Mouse (Mus musculus): ENCODE data around the gene Gm49380. TPM values are rescaled to one million over a fixed set of nuclear protein-coding genes. Genes with fewer than 3 reads are reported as not detected.
"Not testable (repeated sequence)": the region's sequence is repeated elsewhere in the genome, so short reads cannot be mapped to it uniquely, and the experiment has no call there.

Gm49380 gene
- total RNA-seq, 2 experiments from 2014 or later, result 0.10 to 0.12 TPM

DNA sequence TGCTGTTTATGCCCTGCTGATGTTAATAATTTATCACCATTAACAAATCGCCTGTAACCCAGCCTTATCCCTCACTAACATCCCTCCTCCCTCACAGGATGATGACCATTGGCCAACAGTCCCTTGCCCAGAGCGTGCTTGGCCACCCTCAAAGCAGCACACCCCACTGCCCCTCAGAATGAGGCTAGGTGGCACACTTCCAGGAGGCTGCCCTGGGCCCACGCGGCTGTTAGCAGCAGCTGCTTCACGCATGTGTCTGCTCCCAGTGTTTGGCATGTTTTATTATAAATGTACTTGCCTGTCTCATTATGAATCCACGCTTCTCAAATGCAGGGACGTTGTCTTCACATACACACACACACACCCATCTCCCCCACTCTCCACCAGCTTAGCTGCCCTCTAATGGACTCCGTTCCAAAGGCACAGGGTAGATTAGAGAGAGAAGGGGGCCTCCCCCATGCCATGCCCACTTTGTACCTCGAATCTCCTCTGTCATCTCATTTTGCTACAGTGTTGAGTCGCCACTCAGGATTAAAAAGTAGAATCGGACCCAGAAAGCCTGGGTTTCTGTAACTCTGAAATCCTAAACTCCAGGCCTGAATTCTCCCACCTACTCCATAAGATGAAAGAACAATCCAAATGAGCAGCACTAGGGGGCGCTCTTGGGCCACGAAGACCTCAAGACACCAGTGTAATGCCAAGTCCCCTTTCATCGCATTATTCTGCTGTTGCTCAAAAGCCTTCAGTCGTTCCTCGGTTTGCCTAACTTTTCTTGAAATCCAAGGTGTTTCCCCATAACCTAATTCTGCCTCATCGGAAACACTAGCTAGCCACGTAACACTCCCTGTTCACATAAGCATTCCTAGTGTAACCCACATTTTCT, 12.5 kb upstream of the Gm49380 start:
- intact Hi-C loops (cut with DNase I), result loop anchor here (1.0 to 5.0 kb wide), 3 partner anchors 57 to 267 kb away; no protein-coding TSS in a partner anchor
- DNase-seq, result peak; percentile 90 to 95

DNA sequence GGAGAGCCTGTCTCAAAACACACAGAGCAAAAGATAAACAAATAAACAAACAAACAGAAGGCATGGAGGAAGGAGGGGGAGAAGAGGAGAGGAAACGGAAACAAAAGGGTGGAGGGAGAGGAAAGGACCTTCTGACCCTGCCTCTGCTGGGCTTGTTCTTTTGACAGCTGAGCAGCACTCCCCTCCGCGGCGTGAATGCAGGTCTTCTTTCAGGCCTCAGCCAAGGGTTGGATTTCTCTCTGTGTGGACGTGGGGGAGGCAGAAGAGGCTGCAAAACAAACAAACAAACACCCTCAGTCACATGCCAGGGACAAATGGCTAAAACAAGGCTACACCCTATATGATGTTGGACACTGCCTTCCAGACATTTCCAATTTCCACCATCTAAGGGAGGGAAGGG, 11.7 kb upstream of the Gm49380 start:
- intact Hi-C loops (cut with DNase I), result loop anchor here (5.0 kb wide), 2 partner anchors 57 to 267 kb away; no protein-coding TSS in a partner anchor
- no peak for DNase-seq

DNA sequence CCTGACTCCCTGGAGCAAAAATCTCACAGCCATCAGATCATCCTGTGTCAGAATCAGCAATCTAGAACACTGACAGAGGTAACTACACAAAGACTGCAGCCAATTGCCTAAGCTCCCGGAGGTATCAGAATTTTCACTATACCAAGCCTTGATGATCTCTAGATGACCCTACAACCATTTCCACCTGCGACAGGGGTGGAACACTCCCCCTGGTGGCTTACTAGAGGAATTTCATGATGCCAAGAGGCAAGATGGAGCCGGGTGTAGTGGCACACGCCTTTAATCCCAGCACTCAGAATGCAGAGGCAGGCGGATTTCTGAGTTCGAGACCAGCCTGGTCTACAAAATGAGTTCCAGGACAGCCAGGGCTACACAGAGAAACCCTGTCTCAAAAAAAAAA, 11.0 kb upstream of the Gm49380 start:
- DNase-seq, result no peak
- intact Hi-C loops (cut with DNase I), result no loop called here

DNA sequence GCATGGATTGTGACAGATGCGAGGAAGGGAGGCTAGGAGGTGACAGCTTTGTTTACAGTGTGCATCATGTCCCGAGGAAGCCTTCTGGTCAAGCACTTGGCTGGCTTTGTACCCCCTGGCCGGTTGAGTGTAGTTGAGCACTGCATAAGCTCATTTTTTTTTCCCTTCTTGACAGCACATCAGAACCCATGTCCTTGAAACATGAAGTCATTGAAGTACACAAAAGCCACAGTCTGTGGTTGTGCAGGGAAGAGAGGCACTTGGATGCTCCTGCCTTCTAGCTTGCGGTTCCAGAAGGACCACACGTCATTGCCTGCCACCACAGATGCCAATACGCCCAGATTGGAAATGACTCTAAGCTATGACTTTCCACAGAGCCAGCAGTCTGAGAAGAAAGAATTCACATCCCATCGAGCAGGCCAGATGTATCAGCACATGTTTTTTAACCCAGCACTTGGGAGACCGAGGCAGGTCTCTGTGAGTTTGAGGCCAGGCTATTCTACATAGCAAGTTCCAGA, 6.7 kb upstream of the Gm49380 start:
- no peak for DNase-seq
- intact Hi-C loops (cut with DNase I), result no loop called here

DNA sequence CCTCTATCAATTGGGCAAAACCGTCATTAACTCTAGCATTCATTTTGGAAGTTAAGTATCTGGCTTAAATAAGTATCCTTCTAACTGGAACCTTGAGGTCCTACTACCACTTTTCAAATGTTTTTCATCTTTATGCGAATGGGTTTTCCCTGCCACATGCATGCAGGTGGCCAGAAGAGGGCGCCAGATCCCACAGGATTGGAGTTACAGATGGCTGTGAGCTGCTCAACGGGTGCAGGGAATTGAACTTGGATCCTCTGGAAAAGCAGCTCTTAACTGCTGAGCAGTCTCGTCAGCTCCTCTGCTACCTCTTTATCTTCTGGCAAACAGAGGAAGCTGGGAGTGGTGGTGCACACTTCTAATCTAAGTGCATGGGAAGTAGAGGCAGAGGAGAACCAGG, 5.7 kb upstream of the Gm49380 start:
- intact Hi-C loops (cut with DNase I), result no loop called here
- no peak for DNase-seq

DNA sequence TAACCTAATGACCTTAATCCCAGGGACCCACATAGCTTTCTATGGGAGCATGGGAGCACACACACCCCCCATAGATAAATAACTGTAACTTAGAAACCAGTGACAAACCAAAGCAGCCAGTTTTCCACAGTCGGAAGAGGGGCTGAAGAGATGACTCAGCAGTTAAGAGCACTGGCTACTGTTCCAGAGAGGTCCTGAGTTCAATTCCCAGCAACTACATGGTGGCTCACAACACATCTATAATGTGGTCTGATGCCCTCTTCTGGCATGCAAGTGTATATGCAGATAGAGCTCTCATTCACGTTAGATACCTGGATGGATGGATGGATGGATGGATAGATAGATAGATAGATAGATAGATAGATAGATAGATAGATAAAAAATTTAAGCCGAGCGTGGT, 2.9 kb upstream of the Gm49380 start:
- no peak for DNase-seq
- intact Hi-C loops (cut with DNase I), result no loop called here

DNA sequence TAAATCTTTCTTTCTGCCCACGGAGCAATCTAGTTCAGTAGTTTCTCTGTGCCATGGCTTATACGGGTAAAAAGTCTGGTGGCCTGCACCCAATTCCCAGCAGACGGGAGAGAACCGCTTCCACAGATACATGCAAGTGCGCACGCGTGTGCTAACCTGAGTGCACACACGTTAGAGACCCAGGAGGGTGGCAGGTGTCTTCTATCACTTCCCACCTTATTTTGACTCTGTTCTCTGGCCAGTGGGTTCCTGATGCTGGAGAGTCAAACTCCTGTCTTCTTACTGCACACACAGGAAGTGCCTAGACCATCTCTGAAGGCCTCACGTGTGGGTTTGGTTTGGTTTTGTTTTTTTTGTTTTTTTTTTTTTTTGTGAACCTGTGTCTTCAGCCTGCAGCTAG, 2.3 kb upstream of the Gm49380 start:
- no peak for DNase-seq
- intact Hi-C loops (cut with DNase I), result no loop called here

DNA sequence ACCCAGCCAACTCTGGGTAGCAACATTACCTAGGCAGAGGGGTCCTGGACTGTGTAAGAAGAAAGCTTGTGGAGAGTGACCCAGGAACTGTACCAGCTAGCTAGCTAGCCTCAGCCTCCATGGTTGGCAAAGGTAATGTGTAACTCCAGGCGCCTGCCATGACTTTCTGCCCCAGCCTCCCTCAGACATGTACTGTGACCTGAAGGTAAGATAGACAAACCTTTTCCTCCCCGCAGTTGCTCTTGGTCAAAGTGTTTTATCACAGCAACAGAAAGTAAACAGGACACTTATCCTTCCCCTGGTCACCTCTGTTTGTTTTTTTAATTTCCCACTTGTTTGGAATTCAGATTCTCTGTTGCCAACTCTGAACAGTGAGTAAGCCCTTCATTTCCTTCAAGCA, 1.2 kb upstream of the Gm49380 start:
- DNase-seq, result no peak
- intact Hi-C loops (cut with DNase I), result no loop called here

DNA sequence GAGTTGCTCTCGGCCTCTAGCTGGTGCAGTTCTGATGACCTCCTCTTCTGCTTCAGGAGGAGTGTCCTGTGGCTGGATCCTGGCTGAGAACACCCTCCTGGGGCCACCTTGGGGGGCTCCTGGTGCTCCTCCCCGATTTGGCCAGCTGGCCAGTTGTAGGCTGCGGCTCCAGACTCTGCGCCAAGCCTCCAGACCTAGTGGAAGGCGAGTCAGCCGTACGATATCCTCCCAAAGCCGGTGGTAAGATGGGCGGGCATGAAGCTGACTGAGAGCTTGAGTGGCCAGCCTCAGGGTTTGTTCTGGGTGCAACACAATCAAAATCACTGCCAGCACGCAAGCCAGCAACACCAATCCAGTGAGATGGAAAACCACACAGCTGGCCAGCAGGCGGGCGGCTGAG, 1.4 kb downstream of the Gm49380 start:
- DNase-seq; intact Hi-C loops (cut with DNase I): not testable (repeated sequence)

DNA sequence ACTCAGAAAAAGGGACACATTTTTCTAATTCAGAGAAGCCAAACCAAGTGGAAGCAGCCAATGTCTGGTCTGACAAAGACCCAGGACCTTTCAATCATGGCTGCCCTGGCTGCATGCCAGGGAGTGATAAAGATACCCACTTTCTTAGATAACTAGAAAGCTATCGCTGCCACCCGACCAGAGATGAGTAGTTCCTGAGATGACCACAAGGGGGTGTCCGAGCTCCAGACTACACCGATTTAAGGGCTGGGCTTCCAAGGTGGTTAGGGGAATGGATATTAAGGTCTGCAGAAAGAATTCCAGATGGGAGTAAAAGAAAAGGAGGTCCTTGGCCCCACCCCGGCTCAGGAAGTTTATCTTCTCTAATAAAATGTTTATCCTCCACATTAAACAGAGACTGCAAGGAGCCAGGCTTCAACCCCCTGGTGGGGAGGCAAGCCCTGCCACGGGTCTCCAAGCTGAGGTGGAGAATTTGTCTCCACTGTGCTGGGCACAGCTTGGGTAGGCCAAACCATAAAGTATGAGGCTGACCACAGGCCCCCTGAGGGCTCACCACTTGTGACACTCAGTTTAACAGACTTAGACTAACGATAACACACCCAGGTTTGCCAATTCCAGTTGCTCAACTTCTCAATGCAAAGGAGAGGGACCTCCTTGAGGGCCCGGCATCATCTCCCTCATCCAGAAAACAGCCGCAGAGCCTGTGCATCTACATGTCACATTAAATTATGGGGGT, 3.8 kb downstream of the Gm49380 start:
- peak; percentile 78 to 88 for DNase-seq
- intact Hi-C loops (cut with DNase I), result loop anchor here (2.0 to 5.0 kb wide), 2 partner anchors 43 to 122 kb away; partner anchors contain the start of gene Usp2

DNA sequence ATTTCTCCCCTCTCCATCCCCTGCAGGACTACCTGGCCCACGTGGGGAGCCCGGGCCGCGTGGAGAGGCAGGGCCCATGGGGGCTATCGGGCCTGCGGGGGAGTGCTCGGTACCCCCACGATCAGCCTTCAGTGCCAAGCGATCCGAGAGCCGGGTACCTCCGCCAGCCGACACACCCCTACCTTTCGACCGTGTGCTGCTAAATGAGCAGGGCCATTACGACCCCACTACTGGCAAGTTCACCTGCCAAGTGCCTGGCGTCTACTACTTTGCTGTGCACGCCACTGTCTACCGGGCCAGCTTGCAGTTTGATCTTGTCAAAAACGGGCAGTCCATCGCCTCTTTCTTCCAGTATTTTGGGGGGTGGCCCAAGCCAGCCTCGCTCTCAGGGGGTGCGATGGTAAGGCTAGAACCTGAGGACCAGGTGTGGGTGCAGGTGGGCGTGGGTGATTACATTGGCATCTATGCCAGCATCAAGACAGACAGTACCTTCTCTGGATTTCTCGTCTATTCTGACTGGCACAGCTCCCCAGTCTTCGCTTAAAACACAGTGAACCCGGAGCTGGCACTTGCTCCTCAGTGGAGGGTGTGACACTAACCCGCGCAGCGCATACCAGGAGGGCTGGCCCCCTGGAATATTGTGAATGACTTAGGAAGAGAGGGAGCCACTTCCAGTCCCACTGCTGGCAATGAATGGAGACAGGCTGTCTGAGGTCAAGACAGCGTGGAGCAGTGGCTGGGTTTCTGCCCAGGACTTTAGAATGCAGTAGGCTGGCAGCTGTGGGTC, 4.8 kb downstream of the Gm49380 start:
- DNase-seq, result no peak
- intact Hi-C loops (cut with DNase I), result loop anchor here (2.0 to 5.0 kb wide), 2 partner anchors 42 to 121 kb away; partner anchors contain the start of gene Usp2

DNA sequence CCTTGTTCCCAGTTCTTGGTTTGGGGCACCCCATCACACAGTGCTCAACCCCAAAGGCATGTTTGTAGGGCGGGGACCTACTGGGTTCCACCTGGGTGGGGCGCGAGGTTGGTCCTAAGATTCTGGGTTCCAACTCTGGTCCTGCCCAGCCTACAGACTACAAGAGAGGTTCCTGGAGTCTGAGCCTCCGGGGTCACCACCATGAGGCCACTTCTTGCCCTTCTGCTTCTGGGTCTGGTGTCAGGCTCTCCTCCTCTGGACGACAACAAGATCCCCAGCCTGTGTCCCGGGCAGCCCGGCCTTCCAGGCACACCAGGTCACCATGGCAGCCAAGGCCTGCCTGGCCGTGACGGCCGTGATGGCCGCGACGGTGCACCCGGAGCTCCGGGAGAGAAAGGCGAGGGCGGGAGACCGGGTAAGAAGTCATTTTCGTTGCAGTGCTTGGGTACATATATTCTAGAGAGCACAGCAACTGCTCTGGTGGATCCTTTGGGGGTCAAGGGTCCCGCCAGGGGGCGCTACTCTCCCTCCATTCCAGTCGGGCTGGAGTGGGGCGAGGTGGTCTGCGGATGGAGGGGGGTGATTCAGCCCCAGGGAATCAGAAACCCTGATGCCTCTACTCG, 5.6 kb downstream of the Gm49380 start:
- peak; percentile 37 to 70 for DNase-seq
- intact Hi-C loops (cut with DNase I), result loop anchor here (2.0 to 5.0 kb wide), 2 partner anchors 41 to 120 kb away; partner anchors contain the start of gene Usp2

DNA sequence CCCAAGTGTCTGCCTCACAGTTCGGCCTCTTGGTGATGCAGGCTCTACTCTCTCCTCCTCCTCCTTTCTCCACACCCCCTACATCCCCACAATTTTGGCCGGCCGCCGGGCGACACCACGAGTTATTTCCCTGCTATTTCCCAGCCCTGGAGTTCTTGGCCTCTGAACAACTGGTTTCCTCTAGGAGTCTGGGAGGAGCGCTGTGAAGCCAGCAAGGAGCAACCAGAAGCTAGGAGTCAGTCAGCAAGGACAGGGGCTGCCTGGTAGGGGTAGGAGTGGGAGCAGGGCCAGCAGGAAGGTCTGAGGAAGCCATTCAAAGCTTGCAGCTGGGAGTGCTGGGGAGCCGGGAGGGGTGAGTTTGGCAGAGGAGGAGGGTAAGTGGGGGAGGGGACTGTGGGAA, 6.2 kb downstream of the Gm49380 start, which contains the start of gene C1qtnf5:
Gene C1qtnf5 (plus strand): TSS at position 136 of the 400 bp plus-strand sequence.
- intact Hi-C loops (cut with DNase I), result loop anchor here (5.0 kb wide), 1 partner anchor 120 kb away; no protein-coding TSS in a partner anchor
- DNase-seq, result peak; percentile 93

DNA sequence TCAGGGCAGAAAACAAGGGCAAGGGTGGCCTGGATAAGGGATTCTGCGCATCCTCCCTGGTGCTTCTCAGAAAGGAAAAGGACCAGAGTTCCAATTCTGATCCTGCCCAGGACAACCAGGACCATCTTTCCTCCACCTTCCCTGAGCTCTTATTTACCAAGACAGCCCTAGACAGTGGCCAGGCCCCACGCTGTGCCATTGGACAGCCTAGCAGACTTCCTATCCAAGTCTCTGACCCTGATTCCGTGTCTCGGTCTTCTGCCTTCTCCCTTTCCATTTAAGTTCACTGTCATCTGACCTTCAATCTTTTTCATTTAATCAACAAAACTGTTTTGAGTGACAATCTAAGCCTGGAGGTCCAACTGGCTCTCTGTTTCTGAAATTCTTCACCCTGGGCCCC, 6.7 kb downstream of the Gm49380 start:
- intact Hi-C loops (cut with DNase I), result loop anchor here (5.0 kb wide), 1 partner anchor 119 kb away; no protein-coding TSS in a partner anchor
- no peak for DNase-seq

DNA sequence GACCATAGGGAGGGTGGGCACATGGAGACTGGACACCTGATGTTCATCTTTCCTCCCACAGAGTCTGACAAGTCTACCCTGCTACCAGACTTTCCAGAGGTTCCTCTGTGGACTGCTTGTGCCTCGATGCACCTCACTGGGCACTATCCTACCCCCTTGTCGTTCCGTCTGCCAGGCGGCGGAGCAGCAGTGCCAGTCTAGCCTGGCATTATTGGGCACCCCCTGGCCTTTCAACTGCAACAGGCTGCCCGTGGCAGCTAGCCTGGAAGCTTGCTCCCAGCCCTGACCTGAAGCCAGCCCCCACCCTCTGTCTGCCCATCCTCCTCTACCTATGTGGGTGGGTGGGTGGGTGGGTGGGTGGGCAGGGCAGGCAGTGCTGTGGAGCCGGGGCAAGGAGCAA, 7.1 kb downstream of the Gm49380 start:
- DNase-seq, result no peak
- intact Hi-C loops (cut with DNase I), result loop anchor here (5.0 kb wide), 1 partner anchor 119 kb away; no protein-coding TSS in a partner anchor

DNA sequence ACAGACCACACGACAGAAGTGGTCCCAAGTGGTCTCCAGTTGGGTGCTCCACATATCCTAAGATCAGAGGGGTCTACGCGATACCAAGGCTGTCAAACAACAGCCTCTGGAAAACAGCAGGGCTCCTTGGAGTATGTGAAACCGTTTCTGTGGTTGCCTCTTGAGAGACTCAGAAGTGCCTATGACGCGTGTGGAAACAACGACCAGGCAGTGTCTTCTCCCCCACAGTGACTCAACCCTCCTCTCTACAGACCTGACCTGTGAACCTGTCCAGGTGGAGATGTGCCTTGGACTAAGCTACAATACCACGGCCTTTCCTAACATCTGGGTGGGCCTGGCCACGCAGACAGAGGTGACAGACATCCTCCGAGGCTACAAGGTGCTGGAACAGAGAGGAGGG, 7.5 kb downstream of the Gm49380 start:
- intact Hi-C loops (cut with DNase I), result loop anchor here (5.0 kb wide), 1 partner anchor 118 kb away; no protein-coding TSS in a partner anchor
- DNase-seq, result no peak

DNA sequence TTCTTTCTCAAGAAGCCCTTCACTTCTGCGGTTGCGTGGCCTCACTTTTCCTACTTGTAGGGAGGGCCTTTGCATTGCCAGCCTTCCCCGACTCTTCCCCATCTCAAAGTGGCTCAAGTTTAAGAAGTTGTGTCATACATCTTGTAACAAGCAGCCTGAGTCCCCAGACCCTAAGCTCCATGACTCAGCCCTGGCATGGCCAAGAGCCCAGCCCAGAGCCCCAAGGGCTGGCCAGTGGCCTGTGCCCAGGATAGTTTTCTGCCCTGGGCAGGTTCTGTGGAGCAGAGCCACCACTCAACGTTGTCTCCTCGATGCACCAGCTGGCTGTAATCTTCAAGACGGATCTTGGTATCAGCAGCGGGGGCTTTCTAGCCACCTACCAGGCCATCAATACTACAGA, 8.4 kb downstream of the Gm49380 start:
- intact Hi-C loops (cut with DNase I), result loop anchor here (5.0 kb wide), 1 partner anchor 118 kb away; no protein-coding TSS in a partner anchor
- DNase-seq, result no peak

DNA sequence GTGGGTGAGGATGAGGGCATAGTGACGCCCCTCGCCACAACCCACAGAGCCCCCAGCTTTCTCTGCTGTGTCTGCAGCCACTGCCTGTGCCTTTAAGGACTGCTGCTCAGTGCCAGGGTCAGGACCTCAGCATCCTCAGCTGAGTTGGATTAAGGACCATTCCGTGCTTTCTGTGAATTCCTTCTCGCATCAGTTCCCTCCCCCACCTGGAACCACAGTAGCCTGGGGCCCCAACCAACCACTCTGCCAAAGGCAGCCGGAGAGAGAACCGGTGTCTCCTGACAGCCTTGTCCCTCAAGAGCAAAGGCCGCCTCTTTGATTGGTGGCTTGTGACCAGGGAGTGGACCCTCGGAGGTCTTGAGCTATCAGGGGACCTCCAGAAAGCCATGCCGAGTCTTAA, 11.8 kb downstream of the Gm49380 start, which contains the start of gene Mfrp:
Gene Mfrp (plus strand): TSS at position 240 of the 400 bp plus-strand sequence.
- intact Hi-C loops (cut with DNase I), result no loop called here

DNA sequence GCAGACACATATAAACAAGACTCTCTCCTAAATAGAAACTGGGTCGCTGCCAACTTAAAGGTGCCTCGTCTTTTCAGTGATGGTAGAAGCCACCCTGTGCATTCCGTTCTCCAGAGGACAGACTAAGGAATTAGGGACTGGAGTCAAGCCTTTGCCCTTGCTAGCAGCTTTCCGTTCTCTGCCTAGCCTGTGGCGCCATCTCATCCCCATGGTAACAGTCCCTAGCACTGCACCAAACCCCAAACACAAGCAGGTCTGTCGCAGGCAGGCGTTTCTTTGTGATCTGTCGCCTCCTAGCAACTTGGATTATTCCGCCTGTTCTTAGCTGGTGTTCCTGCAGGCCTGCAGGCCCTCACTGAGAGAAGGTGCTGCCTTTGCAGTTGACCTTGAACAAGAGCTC, 16.8 kb downstream of the Gm49380 start:
- DNase-seq, result peak; percentile 65 to 71
- intact Hi-C loops (cut with DNase I), result no loop called here

More for the DNA sequence above, 11.8 kb downstream of the Gm49380 start, which contains the start of gene Mfrp:
- no peak for DNase-seq
